Mouse (Mus musculus) kidney, embryonic 14.5 days (tissue): ENCODE data around the gene Cd300a. TPM values are rescaled to one million over a fixed set of nuclear protein-coding genes. Genes with fewer than 3 reads are reported as not detected.
A peak's percentile ranks its signal among the peaks of the same experiment; 100 is the strongest.

Experiments used
- ATAC-seq: fragments of 200-750 bp; cut with Nextera tagmentation; 2 replicates; pipeline ENCODE4 v1.8.0; 2017; ENCODE audit warnings: moderate number of reproducible peaks, mild to moderate bottlenecking, moderate TSS enrichment, moderate library complexity; ENCODE audit not compliant: low FRiP score, low TSS enrichment
- H3K27ac ChIP-seq: fragments of 300-500 bp; sonication (generic); 2 replicates; pipeline ENCODE4 v1.5.1; 2014; ENCODE audit warnings: low read depth, mild to moderate bottlenecking, low read length, moderate library complexity, mixed read lengths
- H3K27me3 ChIP-seq: fragments of 300-500 bp; sonication (generic); 2 replicates; pipeline ENCODE4 v1.6.1; 2014; ENCODE audit warnings: mild to moderate bottlenecking, low read length; ENCODE audit not compliant: control insufficient read depth, insufficient read depth
- H3K36me3 ChIP-seq: fragments of 300-500 bp; sonication (generic); 2 replicates; pipeline ENCODE4 v1.6.1; 2014; ENCODE audit warnings: low read length, mixed read lengths; ENCODE audit not compliant: control insufficient read depth, insufficient read depth
- H3K4me1 ChIP-seq: fragments of 300-500 bp; sonication (generic); 2 replicates; pipeline ENCODE4 v1.6.1; 2014; ENCODE audit warnings: low read length, mixed read lengths; ENCODE audit not compliant: control insufficient read depth, insufficient read depth
- H3K4me2 ChIP-seq: fragments of 300-500 bp; sonication (generic); replicated peaks from 2 replicates; pipeline ENCODE4 v1.6.1; 2014; ENCODE audit warnings: low read depth, mild to moderate bottlenecking, low read length
- H3K4me3 ChIP-seq: fragments of 300-500 bp; sonication (generic); 2 replicates; pipeline ENCODE4 v1.5.1; 2014; ENCODE audit warnings: mild to moderate bottlenecking, low read length
- H3K9ac ChIP-seq: fragments of 300-500 bp; sonication (generic); 2 replicates; pipeline ENCODE4 v1.6.1; 2014; ENCODE audit warnings: low read depth, mild to moderate bottlenecking, low read length, moderate library complexity
- H3K9me3 ChIP-seq: fragments of 300-500 bp; sonication (generic); 2 replicates; pipeline ENCODE4 v1.6.1; 2016; ENCODE audit warnings: low read length; ENCODE audit not compliant: control insufficient read depth
- WGBS: fragments of 180-500 bp; shearing (Covaris S2); extraction: QIAGEN DNeasy Blood & Tissue Kit; methylation state at CpG from one replicate; pipeline ENCODE4 v1.1.7; 2014; 5-methylcytosine and 5-hydroxymethylcytosine counted together
- polyA plus RNA-seq: library from polyadenylated mRNA; unstranded; fragments of >200 nt; fragmentation: Nextera tagmentation; extraction: Ambion mirVana; gene quantifications from 2 replicates; pipeline ENCODE4 v1.2.1, GENCODE M21; 2014

Cd300a gene
- polyA plus RNA-seq, 1 experiment from 2014 or later, result 1.2 TPM

- no peak overlapping the region for H3K4me3 ChIP-seq
- H3K27me3 ChIP-seq, result no peaks in the 10 kb centered on the region
- ATAC-seq, result no peak
- H3K36me3 ChIP-seq, result peaks cover 39% of the 10 kb centered on the region
- H3K9ac ChIP-seq, result no peak overlapping the region; the same call in 1 of the 2 replicates
- peak overlapping the region; percentile 69; the same call in 1 of the 2 replicates for H3K27ac ChIP-seq
- WGBS, result 18% methylated on average over 6 of the region's 6 CpGs
- no peaks in the 10 kb centered on the region for H3K9me3 ChIP-seq
- H3K4me2 ChIP-seq, result no peak overlapping the region
- H3K4me1 ChIP-seq, result peaks cover 44% of the 10 kb centered on the region
Observed at GRCm38 (mm10) chr11:114873022-114873817, 16.6 kb upstream of the Cd300a start.

- WGBS, result 57% methylated on average over 9 of the region's 9 CpGs
- Histone ChIP-seq H3K4me1 (peaks cover 41% of the 10 kb centered on the region), H3K27me3 (no peaks in the 10 kb centered on the region), H3K9ac (no peak overlapping the region), H3K27ac (peak overlapping the region; percentile 66), H3K4me3 (no peak overlapping the region), H3K9me3 (no peaks in the 10 kb centered on the region), H3K4me2 (no peak overlapping the region), H3K36me3 (peaks cover 27% of the 10 kb centered on the region)
- ATAC-seq, result no peak
Observed at GRCm38 (mm10) chr11:114874226-114875145, 15.4 kb upstream of the Cd300a start.

GRCm38 (mm10) chr11:114875301-114875801 lies 14.5 kb upstream of the Cd300a start:
- Histone ChIP-seq H3K27me3 (no peaks in the 10 kb centered on the region), H3K9me3 (no peaks in the 10 kb centered on the region), H3K4me3 (no peak overlapping the region), H3K4me1 (peaks cover 41% of the 10 kb centered on the region), H3K9ac (no peak overlapping the region), H3K36me3 (peaks cover 19% of the 10 kb centered on the region), H3K27ac (peak overlapping the region; percentile 66), H3K4me2 (no peak overlapping the region)
- WGBS, result 7% methylated on average over 9 of the region's 9 CpGs
- peak; percentile 50 for ATAC-seq

GRCm38 (mm10) chr11:114876176-114876575 lies 13.7 kb upstream of the Cd300a start:
- 0 out of 2 replicates have a peak overlapping the region, but pooled peaks have one; percentile 0 for H3K9ac ChIP-seq
- H3K27me3 ChIP-seq, result no peaks in the 10 kb centered on the region
- ATAC-seq, result no peak; the same call in 1 of the 2 replicates
- 0 out of 2 replicates have a peak overlapping the region, but pooled peaks have one; percentile 4 for H3K27ac ChIP-seq
- peaks cover 11% of the 10 kb centered on the region for H3K36me3 ChIP-seq
- H3K9me3 ChIP-seq, result no peaks in the 10 kb centered on the region
- 0 out of 2 replicates have a peak overlapping the region, but pooled peaks have one; percentile 15 for H3K4me2 ChIP-seq
- no peak overlapping the region for H3K4me3 ChIP-seq
- 15% methylated on average over 7 of the region's 7 CpGs for WGBS
- H3K4me1 ChIP-seq, result peaks cover 41% of the 10 kb centered on the region

GRCm38 (mm10) chr11:114876621-114877020 lies 13.2 kb upstream of the Cd300a start:
- no peaks in the 10 kb centered on the region for H3K27me3 ChIP-seq
- peaks cover 7% of the 10 kb centered on the region for H3K36me3 ChIP-seq
- H3K4me2 ChIP-seq, result no peak overlapping the region
- peaks cover 41% of the 10 kb centered on the region for H3K4me1 ChIP-seq
- H3K9ac ChIP-seq, result no peak overlapping the region
- no peak overlapping the region for H3K4me3 ChIP-seq
- no peaks in the 10 kb centered on the region for H3K9me3 ChIP-seq
- peak; percentile 16; the same call in 1 of the 2 replicates for ATAC-seq
- no peak overlapping the region for H3K27ac ChIP-seq
- 17% methylated on average over 2 of the region's 2 CpGs for WGBS

- H3K9me3 ChIP-seq, result no peaks in the 10 kb centered on the region
- no peak overlapping the region for H3K4me3 ChIP-seq
- no peak overlapping the region for H3K4me2 ChIP-seq
- no peak overlapping the region for H3K27ac ChIP-seq
- 42% methylated on average over 3 of the region's 3 CpGs for WGBS
- H3K9ac ChIP-seq, result no peak overlapping the region
- H3K36me3 ChIP-seq, result peaks cover 4% of the 10 kb centered on the region; the same call in 1 of the 2 replicates
- no peaks in the 10 kb centered on the region for H3K27me3 ChIP-seq
- peaks cover 41% of the 10 kb centered on the region for H3K4me1 ChIP-seq
- no peak for ATAC-seq
Observed at GRCm38 (mm10) chr11:114877145-114877544, 12.7 kb upstream of the Cd300a start.

- Histone ChIP-seq H3K27ac (no peak overlapping the region), H3K27me3 (no peaks in the 10 kb centered on the region), H3K4me1 (peaks cover 20% of the 10 kb centered on the region; the same call in 1 of the 2 replicates), H3K36me3 (no peaks in the 10 kb centered on the region), H3K9me3 (no peaks in the 10 kb centered on the region), H3K9ac (no peak overlapping the region), H3K4me2 (no peak overlapping the region), H3K4me3 (no peak overlapping the region)
- ATAC-seq, result no peak
- WGBS, result 86% methylated on average over 2 of the region's 2 CpGs
Observed at GRCm38 (mm10) chr11:114879666-114880065, 10.2 kb upstream of the Cd300a start.

- Histone ChIP-seq H3K4me3 (no peak overlapping the region), H3K4me2 (no peak overlapping the region), H3K36me3 (no peaks in the 10 kb centered on the region), H3K9ac (no peak overlapping the region), H3K9me3 (no peaks in the 10 kb centered on the region), H3K4me1 (peaks cover 15% of the 10 kb centered on the region; the same call in 1 of the 2 replicates), H3K27ac (no peak overlapping the region), H3K27me3 (no peaks in the 10 kb centered on the region)
- no peak for ATAC-seq
Observed at GRCm38 (mm10) chr11:114880185-114880584, 9.7 kb upstream of the Cd300a start.
